Mouse (Mus musculus): ENCODE measurements at regions not wholly inside any gene's neighbourhood (a gene's known extent, or its start where the extent isn't known, plus 50 kb on each side); places are given as distances from the start of the nearest gene placed in this dataset.

DNA sequence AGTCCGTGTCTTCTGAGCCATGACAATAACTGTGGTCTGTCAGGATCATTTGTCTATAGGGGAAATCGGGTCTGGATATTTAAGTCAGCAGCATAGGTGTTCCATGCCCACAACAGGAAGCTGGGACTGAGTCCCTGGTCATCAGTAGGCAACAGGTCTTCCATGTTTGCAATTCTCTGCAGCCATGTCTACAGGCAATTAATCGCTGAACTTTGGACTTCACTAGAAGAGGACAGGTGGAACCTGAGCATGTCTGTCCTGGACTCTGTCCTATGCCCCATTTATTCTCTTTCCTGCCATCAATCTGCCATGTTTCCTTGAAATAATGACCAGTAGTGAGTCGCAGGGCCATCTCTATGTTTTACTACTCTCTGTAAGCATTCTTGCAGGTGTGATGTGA, 54.9 kb downstream of the Cyp2d40 start:
- Histone ChIP-seq H3K36me3 (ENCODE audit: control insufficient read depth, insufficient read depth, low read length) (no peaks in the 10 kb centered on the region), H3K4me2 (replicated peaks; ENCODE audit: low read depth, low read length) (no peak overlapping the region), H3K9ac (replicated peaks; ENCODE audit: low read depth, low read length) (no peak overlapping the region), H3K27me3 (ENCODE audit: control insufficient read depth, insufficient read depth, low read length) (no peaks in the 10 kb centered on the region), H3K4me3 (ENCODE audit: low read depth, low read length) (no peak overlapping the region), H3K27ac (ENCODE audit: low read length) (no peak overlapping the region), H3K9me3 (ENCODE audit: control insufficient read depth, low read depth, low read length) (no peaks in the 10 kb centered on the region), H3K4me1 (ENCODE audit: control insufficient read depth, insufficient read depth, low read length) (no peaks in the 10 kb centered on the region)
- WGBS: 76% methylated on average over 4 of the region's 4 CpGs
- no peak for ATAC-seq (ENCODE audit: insufficient number of reproducible peaks, insufficient read depth, low FRiP score, low read depth)

DNA sequence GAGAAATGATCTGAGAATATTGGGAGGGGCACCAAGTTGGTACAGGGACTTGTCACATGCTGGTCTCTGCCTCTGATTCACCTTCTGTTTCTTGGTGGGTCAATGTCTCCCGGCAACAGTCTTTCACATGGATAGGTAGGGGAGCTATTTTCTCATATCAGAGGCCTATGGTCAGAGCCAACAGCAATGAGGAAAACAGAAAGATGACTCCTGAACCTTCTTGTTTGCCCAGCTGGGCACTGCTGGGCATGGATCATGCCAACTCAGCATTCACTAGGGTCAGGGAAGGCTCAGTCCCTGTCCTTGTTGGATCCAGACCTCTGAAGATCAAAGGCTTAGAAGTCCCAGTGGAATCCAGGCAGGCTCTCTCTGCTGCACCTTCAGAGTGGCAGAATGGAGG, 56.1 kb downstream of the Cyp2d40 start:
- Histone ChIP-seq H3K4me3 (ENCODE audit: low read depth, low read length) (no peak overlapping the region), H3K36me3 (ENCODE audit: control insufficient read depth, insufficient read depth, low read length) (no peaks in the 10 kb centered on the region), H3K27ac (ENCODE audit: low read length) (no peak overlapping the region), H3K27me3 (ENCODE audit: control insufficient read depth, insufficient read depth, low read length) (no peaks in the 10 kb centered on the region), H3K9ac (replicated peaks; ENCODE audit: low read depth, low read length) (no peak overlapping the region), H3K9me3 (ENCODE audit: control insufficient read depth, low read depth, low read length) (no peaks in the 10 kb centered on the region), H3K4me1 (ENCODE audit: control insufficient read depth, insufficient read depth, low read length) (no peaks in the 10 kb centered on the region), H3K4me2 (replicated peaks; ENCODE audit: low read depth, low read length) (no peak overlapping the region)
- ATAC-seq (ENCODE audit: insufficient number of reproducible peaks, insufficient read depth, low FRiP score, low read depth): no peak
- WGBS: 84% methylated on average over 1 of the region's 1 CpGs

DNA sequence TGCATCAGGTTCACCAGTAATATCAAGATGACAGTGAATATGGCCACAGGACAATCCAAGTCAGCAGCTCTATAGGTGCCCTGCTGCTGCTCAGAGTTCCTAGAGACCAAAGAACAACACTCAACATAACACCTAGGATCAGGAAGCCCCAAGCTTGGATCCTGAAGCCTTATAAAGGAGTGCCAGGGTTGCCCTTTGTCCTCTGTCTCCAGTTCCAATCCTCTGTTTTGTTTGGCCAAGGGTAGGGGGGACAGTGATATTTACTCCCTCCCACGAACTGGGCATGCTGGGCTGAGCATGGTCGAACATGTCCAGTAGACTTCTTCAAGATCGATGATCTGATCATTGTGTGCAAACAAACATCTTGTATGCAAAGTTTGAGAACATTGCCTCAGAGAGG, 56.8 kb downstream of the Cyp2d40 start:
- Histone ChIP-seq H3K27me3 (ENCODE audit: control insufficient read depth, insufficient read depth, low read length) (no peaks in the 10 kb centered on the region), H3K36me3 (ENCODE audit: control insufficient read depth, insufficient read depth, low read length) (no peaks in the 10 kb centered on the region), H3K4me2 (replicated peaks; ENCODE audit: low read depth, low read length) (no peak overlapping the region), H3K4me1 (ENCODE audit: control insufficient read depth, insufficient read depth, low read length) (no peaks in the 10 kb centered on the region), H3K4me3 (ENCODE audit: low read depth, low read length) (no peak overlapping the region), H3K27ac (ENCODE audit: low read length) (no peak overlapping the region), H3K9me3 (ENCODE audit: control insufficient read depth, low read depth, low read length) (no peaks in the 10 kb centered on the region), H3K9ac (replicated peaks; ENCODE audit: low read depth, low read length) (no peak overlapping the region)
- no peak for ATAC-seq (ENCODE audit: insufficient number of reproducible peaks, insufficient read depth, low FRiP score, low read depth)
- 81% methylated on average over 3 of the region's 3 CpGs for WGBS

DNA sequence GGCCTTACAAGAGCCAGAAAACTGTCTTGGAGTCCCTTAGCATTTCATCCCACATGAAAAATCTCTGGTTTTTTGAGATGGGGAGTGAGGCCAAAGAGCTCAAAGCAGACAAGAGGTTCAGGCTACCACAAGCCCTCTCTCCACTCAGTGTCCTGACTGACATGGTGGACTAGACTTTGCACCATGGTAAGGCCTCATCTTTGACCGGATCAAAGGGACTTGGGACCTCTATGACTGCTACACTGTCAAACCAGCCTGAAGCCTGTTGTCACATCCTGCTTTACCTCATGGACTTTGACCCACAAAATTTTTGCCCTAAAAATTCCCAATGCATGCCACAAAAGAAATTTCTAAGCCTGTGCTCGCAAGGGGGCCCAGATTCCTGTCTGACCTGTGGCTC, 57.3 kb downstream of the Cyp2d40 start:
- H3K9me3 ChIP-seq (ENCODE audit: control insufficient read depth, low read depth, low read length): no peaks in the 10 kb centered on the region
- no peaks in the 10 kb centered on the region for H3K36me3 ChIP-seq (ENCODE audit: control insufficient read depth, insufficient read depth, low read length)
- WGBS: 93% methylated on average over 2 of the region's 2 CpGs
- no peak overlapping the region for H3K9ac ChIP-seq (replicated peaks; ENCODE audit: low read depth, low read length)
- H3K27me3 ChIP-seq (ENCODE audit: control insufficient read depth, insufficient read depth, low read length): no peaks in the 10 kb centered on the region
- no peak overlapping the region for H3K4me2 ChIP-seq (replicated peaks; ENCODE audit: low read depth, low read length)
- H3K4me3 ChIP-seq (ENCODE audit: low read depth, low read length): no peak overlapping the region
- H3K4me1 ChIP-seq (ENCODE audit: control insufficient read depth, insufficient read depth, low read length): no peaks in the 10 kb centered on the region
- no peak for ATAC-seq (ENCODE audit: insufficient number of reproducible peaks, insufficient read depth, low FRiP score, low read depth)
- no peak overlapping the region for H3K27ac ChIP-seq (ENCODE audit: low read length)

DNA sequence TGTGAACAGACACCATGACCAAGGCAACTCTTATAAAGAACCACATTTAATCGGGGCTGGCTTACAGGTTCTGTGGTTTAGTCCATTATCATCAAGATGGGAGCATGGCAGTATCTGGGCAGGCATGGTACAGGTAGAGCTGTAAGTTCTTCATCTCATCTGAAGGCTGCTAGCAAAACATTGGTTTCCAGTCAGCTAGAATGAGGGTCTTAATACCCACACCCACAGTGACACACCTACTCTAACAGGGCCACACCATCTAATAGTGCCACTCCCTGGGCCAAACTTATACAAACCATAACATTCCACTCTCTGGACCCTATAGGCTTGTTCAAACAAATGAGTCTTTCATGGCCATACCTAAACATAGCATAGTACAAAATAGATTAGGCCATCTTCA, 61.9 kb downstream of the Cyp2d40 start:
- no peak overlapping the region for H3K9ac ChIP-seq (replicated peaks; ENCODE audit: low read depth, low read length)
- H3K9me3 ChIP-seq (ENCODE audit: control insufficient read depth, low read depth, low read length): no peaks in the 10 kb centered on the region
- H3K4me1 ChIP-seq (ENCODE audit: control insufficient read depth, insufficient read depth, low read length): no peaks in the 10 kb centered on the region
- ATAC-seq (ENCODE audit: insufficient number of reproducible peaks, insufficient read depth, low FRiP score, low read depth): no peak
- 89% methylated on average over 1 of the region's 1 CpGs for WGBS
- no peak overlapping the region for H3K4me3 ChIP-seq (ENCODE audit: low read depth, low read length)
- H3K27ac ChIP-seq (ENCODE audit: low read length): no peak overlapping the region
- no peak overlapping the region for H3K4me2 ChIP-seq (replicated peaks; ENCODE audit: low read depth, low read length)
- H3K27me3 ChIP-seq (ENCODE audit: control insufficient read depth, insufficient read depth, low read length): no peaks in the 10 kb centered on the region
- H3K36me3 ChIP-seq (ENCODE audit: control insufficient read depth, insufficient read depth, low read length): no peaks in the 10 kb centered on the region

DNA sequence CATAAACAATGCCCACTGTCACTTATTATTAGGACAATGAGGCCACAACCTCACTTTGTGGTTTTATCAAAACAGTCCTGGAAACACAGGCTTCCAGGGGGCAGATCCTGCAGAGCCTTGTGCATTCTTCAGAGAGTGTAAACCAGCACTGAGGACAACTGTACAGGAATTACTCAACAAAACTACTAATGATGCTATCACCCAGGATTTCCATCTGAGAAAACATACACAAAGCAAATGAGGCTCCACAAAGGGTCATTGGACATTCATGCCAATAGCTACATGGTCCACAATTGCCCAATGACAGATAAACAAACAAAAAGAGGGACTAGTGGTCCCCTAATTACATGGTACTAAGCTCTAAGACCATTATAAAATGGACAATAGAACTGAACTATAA, 68.2 kb downstream of the Cyp2d40 start:
- Histone ChIP-seq H3K4me2 (replicated peaks; ENCODE audit: low read depth, low read length) (no peak overlapping the region), H3K9me3 (ENCODE audit: control insufficient read depth, low read depth, low read length) (no peaks in the 10 kb centered on the region), H3K36me3 (ENCODE audit: control insufficient read depth, insufficient read depth, low read length) (no peaks in the 10 kb centered on the region), H3K4me3 (ENCODE audit: low read depth, low read length) (no peak overlapping the region), H3K27me3 (ENCODE audit: control insufficient read depth, insufficient read depth, low read length) (no peaks in the 10 kb centered on the region), H3K27ac (ENCODE audit: low read length) (no peak overlapping the region), H3K4me1 (ENCODE audit: control insufficient read depth, insufficient read depth, low read length) (no peaks in the 10 kb centered on the region), H3K9ac (replicated peaks; ENCODE audit: low read depth, low read length) (no peak overlapping the region)
- no peak for ATAC-seq (ENCODE audit: insufficient number of reproducible peaks, insufficient read depth, low FRiP score, low read depth)

DNA sequence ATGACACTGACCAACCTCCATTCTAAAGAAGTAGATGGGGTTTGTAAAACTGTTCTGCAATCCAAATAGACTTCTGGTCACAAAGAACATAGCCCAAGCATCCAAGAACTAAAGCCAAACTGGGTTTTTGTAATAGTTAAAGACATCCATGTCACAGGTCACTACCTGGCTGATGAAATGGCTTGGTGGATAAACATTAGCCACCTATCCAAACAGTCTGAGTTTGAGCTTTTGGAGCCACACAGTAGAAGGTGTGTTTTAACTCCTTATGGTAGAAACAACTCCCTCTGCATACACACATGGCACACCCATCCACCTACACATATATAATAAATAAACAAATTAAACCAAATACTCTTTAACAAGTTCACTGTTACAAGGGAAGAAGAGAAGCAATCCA, 68.7 kb downstream of the Cyp2d40 start:
- no peak for ATAC-seq (ENCODE audit: insufficient number of reproducible peaks, insufficient read depth, low FRiP score, low read depth)
- no peak overlapping the region for H3K4me2 ChIP-seq (replicated peaks; ENCODE audit: low read depth, low read length)
- H3K27ac ChIP-seq (ENCODE audit: low read length): no peak overlapping the region
- H3K4me3 ChIP-seq (ENCODE audit: low read depth, low read length): no peak overlapping the region
- H3K36me3 ChIP-seq (ENCODE audit: control insufficient read depth, insufficient read depth, low read length): no peaks in the 10 kb centered on the region
- H3K9ac ChIP-seq (replicated peaks; ENCODE audit: low read depth, low read length): no peak overlapping the region
- H3K9me3 ChIP-seq (ENCODE audit: control insufficient read depth, low read depth, low read length): no peaks in the 10 kb centered on the region
- no peaks in the 10 kb centered on the region for H3K27me3 ChIP-seq (ENCODE audit: control insufficient read depth, insufficient read depth, low read length)
- no peaks in the 10 kb centered on the region for H3K4me1 ChIP-seq (ENCODE audit: control insufficient read depth, insufficient read depth, low read length)

DNA sequence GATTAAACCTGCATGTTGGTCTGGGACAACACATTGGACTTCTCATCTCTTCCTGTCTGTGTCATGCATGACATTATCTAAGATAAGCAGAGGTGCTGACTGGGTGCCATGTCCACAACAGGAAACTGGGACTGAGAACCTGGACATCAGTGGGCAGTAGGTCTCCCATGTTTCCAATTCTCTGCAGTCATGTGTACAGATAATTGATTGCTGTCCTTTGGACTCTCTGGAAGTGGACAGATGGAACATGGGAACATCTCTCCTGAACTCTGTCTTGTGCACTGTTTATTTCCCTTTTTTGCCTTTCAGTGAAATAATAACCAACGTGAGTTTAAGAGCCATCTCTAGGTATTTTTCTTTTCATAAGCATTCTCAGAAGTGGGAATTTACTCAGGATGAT, 69.5 kb downstream of the Cyp2d40 start:
- WGBS: 62% methylated on average over 1 of the region's 1 CpGs

DNA sequence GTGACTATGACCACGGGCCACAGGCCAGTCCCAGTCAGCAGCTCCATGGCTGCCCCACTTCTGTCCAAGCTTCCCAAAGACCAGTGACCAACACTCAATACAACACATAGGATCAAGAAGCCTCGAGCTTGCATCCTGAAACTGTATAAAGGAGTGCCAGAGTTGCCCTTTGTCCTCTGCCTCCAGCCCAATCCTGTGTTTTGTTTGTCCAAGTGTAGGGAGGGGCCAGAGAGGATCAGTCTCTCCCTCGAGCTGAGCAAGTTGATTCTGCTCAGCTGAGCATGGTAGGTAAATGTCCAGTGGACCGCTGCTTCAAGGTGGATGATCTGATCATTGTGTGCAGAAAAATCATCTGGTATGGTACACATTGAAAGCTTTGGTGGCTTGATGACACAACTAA, 71.0 kb downstream of the Cyp2d40 start:
- Histone ChIP-seq H3K9ac (replicated peaks; ENCODE audit: low read depth, low read length) (no peak overlapping the region), H3K4me3 (ENCODE audit: low read depth, low read length) (no peak overlapping the region), H3K4me1 (ENCODE audit: control insufficient read depth, insufficient read depth, low read length) (no peaks in the 10 kb centered on the region), H3K27me3 (ENCODE audit: control insufficient read depth, insufficient read depth, low read length) (no peaks in the 10 kb centered on the region), H3K9me3 (ENCODE audit: control insufficient read depth, low read depth, low read length) (no peaks in the 10 kb centered on the region), H3K4me2 (replicated peaks; ENCODE audit: low read depth, low read length) (no peak overlapping the region), H3K27ac (ENCODE audit: low read length) (no peak overlapping the region), H3K36me3 (ENCODE audit: control insufficient read depth, insufficient read depth, low read length) (no peaks in the 10 kb centered on the region)
- 57% methylated on average over 4 of the region's 4 CpGs for WGBS
- ATAC-seq (ENCODE audit: insufficient number of reproducible peaks, insufficient read depth, low FRiP score, low read depth): peak; percentile 49; the same call in 1 of the 2 replicates

More for the DNA sequence above, 69.5 kb downstream of the Cyp2d40 start:
- no peak for ATAC-seq (ENCODE audit: insufficient number of reproducible peaks, insufficient read depth, low FRiP score, low read depth)
- H3K36me3 ChIP-seq (ENCODE audit: control insufficient read depth, insufficient read depth, low read length): no peaks in the 10 kb centered on the region
- H3K4me1 ChIP-seq (ENCODE audit: control insufficient read depth, insufficient read depth, low read length): no peaks in the 10 kb centered on the region
- no peak overlapping the region for H3K4me3 ChIP-seq (ENCODE audit: low read depth, low read length)
- H3K27me3 ChIP-seq (ENCODE audit: control insufficient read depth, insufficient read depth, low read length): no peaks in the 10 kb centered on the region
- H3K9me3 ChIP-seq (ENCODE audit: control insufficient read depth, low read depth, low read length): no peaks in the 10 kb centered on the region
- no peak overlapping the region for H3K4me2 ChIP-seq (replicated peaks; ENCODE audit: low read depth, low read length)
- no peak overlapping the region for H3K27ac ChIP-seq (ENCODE audit: low read length)
- H3K9ac ChIP-seq (replicated peaks; ENCODE audit: low read depth, low read length): no peak overlapping the region
